ENCODE assay signal across 11 mouse cellular contexts in genomic region chr3:110105982-110106381, GRCm38 (mm10). TPM values are rescaled to one million over a fixed set of nuclear protein-coding genes. Genes with fewer than 3 reads are reported as not detected.
DNase-seq lines count a peak whose midpoint lies in the region; ATAC-seq and TF ChIP-seq lines count a peak whose summit lies in the region.
"Had no signal": no experiment of that assay in that cellular context is flagged by ENCODE, and none has a peak within 500 bp of the region (broad histone marks: within the 10 kb centered on the region; RNA-seq: fewer than 3 reads in every experiment).

No protein-coding gene starts in this region.

- ATAC-seq in embryonic facial prominence, embryonic 14.5 days (ENCODE audit: low read depth), result no peak
- no peak for ATAC-seq in Patski
- no peak for ATAC-seq in midbrain, embryonic 15.5 days (replicated peaks)

- in situ Hi-C loops in Patski (cut with MboI; ENCODE audit: low pct_unique_long_range_greater_than_20kb), result no loop called here

- H3K4me3 ChIP-seq in embryonic facial prominence, embryonic 14.5 days (ENCODE audit: low read depth, low read length), result no peak overlapping the region
- H3K4me3 ChIP-seq in embryonic facial prominence, embryonic 10.5 days, result no peak overlapping the region
- H3K4me3 ChIP-seq in midbrain, embryonic 15.5 days, result no peak overlapping the region

- peak; percentile 72 for TF ChIP-seq CTCF in Patski (IDR thresholded peaks at IDR 0.05)

- no peak overlapping the region for H3K9ac ChIP-seq in embryonic facial prominence, embryonic 14.5 days (ENCODE audit: low read depth, low read length)
- H3K9ac ChIP-seq in midbrain, embryonic 15.5 days, result no peak overlapping the region

- H3K36me3 ChIP-seq in embryonic facial prominence, embryonic 14.5 days (ENCODE audit: control insufficient read depth, insufficient read depth, low read length), result no peaks in the 10 kb centered on the region
- H3K36me3 ChIP-seq in embryonic facial prominence, embryonic 10.5 days (replicated peaks), result no peaks in the 10 kb centered on the region
- no peaks in the 10 kb centered on the region for H3K36me3 ChIP-seq in midbrain, embryonic 15.5 days (replicated peaks)

- H3K4me2 ChIP-seq in embryonic facial prominence, embryonic 14.5 days (ENCODE audit: low read depth, low read length), result no peak overlapping the region
- no peak overlapping the region for H3K4me2 ChIP-seq in midbrain, embryonic 15.5 days

- peak; percentile 11 for DNase-seq in embryonic facial prominence, embryonic 14.5 days (ENCODE audit: low spot score)
- no peak for DNase-seq in embryonic facial prominence, embryonic 10.5 days (ENCODE audit: low spot score)
- peak; percentile 1 to 2 for DNase-seq in kidney, postnatal 4 days
- no peak for DNase-seq in kidney, adult 9 months
- DNase-seq in Patski (ENCODE audit: low read depth, low spot score), result no peak
- peak; percentile 13 to 40 for DNase-seq in cerebellum, postnatal 10 days
- DNase-seq in gastrocnemius, postnatal 36 days, result no peak
- DNase-seq: adrenal gland, adult 8-10 months; B cell, adult 2 months; thymus, adult 2 months had no signal

- no peaks in the 10 kb centered on the region for H3K27me3 ChIP-seq in embryonic facial prominence, embryonic 14.5 days (replicated peaks; ENCODE audit: control insufficient read depth, insufficient read depth, low read length)
- no peaks in the 10 kb centered on the region for H3K27me3 ChIP-seq in embryonic facial prominence, embryonic 10.5 days (replicated peaks; ENCODE audit: low read depth, poor library complexity, severe bottlenecking)
- no peaks in the 10 kb centered on the region for H3K27me3 ChIP-seq in Patski
- no peaks in the 10 kb centered on the region for H3K27me3 ChIP-seq in midbrain, embryonic 15.5 days (replicated peaks)

- POLR2A ChIA-PET in Patski (lab: Charles Lee), result no interaction called here

- intact Hi-C loops in gastrocnemius, postnatal 36 days (cut with DNase I), result loop anchor here (10.0 kb wide), 1 partner anchor 371 kb away; no protein-coding TSS in a partner anchor

- H3K4me1 ChIP-seq in embryonic facial prominence, embryonic 14.5 days (ENCODE audit: control insufficient read depth, insufficient read depth, low read length), result no peaks in the 10 kb centered on the region
- H3K4me1 ChIP-seq in embryonic facial prominence, embryonic 10.5 days, result no peaks in the 10 kb centered on the region
- H3K4me1 ChIP-seq in midbrain, embryonic 15.5 days, result no peaks in the 10 kb centered on the region

- H3K9me3 ChIP-seq in embryonic facial prominence, embryonic 14.5 days (ENCODE audit: control insufficient read depth, low read length), result no peaks in the 10 kb centered on the region
- no peaks in the 10 kb centered on the region for H3K9me3 ChIP-seq in embryonic facial prominence, embryonic 10.5 days
- H3K9me3 ChIP-seq in midbrain, embryonic 15.5 days, result no peaks in the 10 kb centered on the region

- 41% methylated on average over 2 of the region's 2 CpGs for WGBS in embryonic facial prominence, embryonic 14.5 days
- WGBS in embryonic facial prominence, embryonic 10.5 days, result 37% methylated on average over 2 of the region's 2 CpGs
- WGBS in midbrain, embryonic 15.5 days, result 45% methylated on average over 2 of the region's 2 CpGs

- no peak overlapping the region for H3K27ac ChIP-seq in embryonic facial prominence, embryonic 14.5 days (replicated peaks; ENCODE audit: low read depth, low read length)
- no peak overlapping the region for H3K27ac ChIP-seq in embryonic facial prominence, embryonic 10.5 days (replicated peaks)
- no peak overlapping the region for H3K27ac ChIP-seq in midbrain, embryonic 15.5 days

- CTCF ChIA-PET in Patski (lab: Charles Lee), result interaction anchor here (1.2 to 1.9 kb wide), 5 partner anchors 9 to 376 kb away, joined by 3 to 9 read pairs (median 5); no protein-coding TSS in a partner anchor

RNA-seq across cellular contexts. Expression of gene Ntng1, which starts 37.8 kb away (rescaled TPM):
- polyA plus RNA-seq in embryonic facial prominence, embryonic 14.5 days (2014; fragmentation: Nextera tagmentation; extraction: Ambion mirVana), result 3.8 and 6.5 TPM in 2 replicates
- polyA plus RNA-seq in embryonic facial prominence, embryonic 10.5 days (2016; fragmentation: Nextera tagmentation; extraction: Ambion mirVana), result 3.6 and 4.8 TPM in 2 replicates
- 4.4 TPM for polyA plus RNA-seq in Patski (2021)
- under 1 TPM; 0.36 to 0.67 TPM for total RNA-seq in gastrocnemius, postnatal 36 days (2021)
- 37.5 and 48.9 TPM in 2 replicates for polyA plus RNA-seq in midbrain, embryonic 15.5 days (2015; fragmentation: Nextera tagmentation; extraction: Ambion mirVana)

Comparison
In these comparisons a context has a peak if more than half of its experiments do, and no peak if none do; other contexts are left out.
1. DNase-seq: peak in embryonic facial prominence, embryonic 14.5 days (single experiment), kidney, postnatal 4 days (2 of 2) and cerebellum, postnatal 10 days (2 of 2); none in embryonic facial prominence, embryonic 10.5 days (single experiment), kidney, adult 9 months (single experiment), Patski (single experiment) and gastrocnemius, postnatal 36 days (0 of 2).